Mouse (Mus musculus): Measurements from ENCODE around the gene Brms1. TPM values are rescaled to one million over a fixed set of nuclear protein-coding genes. Genes with fewer than 3 reads are reported as not detected.
A peak's percentile ranks its signal among the peaks of the same experiment; 100 is the strongest.
"Not testable (repeated sequence)": the region's sequence is repeated elsewhere in the genome, so short reads cannot be mapped to it uniquely, and the experiment has no call there.

Brms1 gene
- polyA plus RNA-seq, 1 experiment from 2014 or later = 39.8 TPM

GRCm38 (mm10) chr19:5079279-5079678, 38.1 kb downstream of the Brms1 start:
- Histone ChIP-seq H3K36me3 (ENCODE audit: control insufficient read depth, insufficient read depth, low read length) (0 out of 2 replicates have a peak, but pooled peaks cover 3% of the 10 kb centered on the region), H3K4me2 (ENCODE audit: low read depth, low read length) (no peak overlapping the region), H3K9me3 (replicated peaks; ENCODE audit: control insufficient read depth, low read length) (no peaks in the 10 kb centered on the region), H3K27ac (ENCODE audit: low read length) (no peak overlapping the region), H3K27me3 (ENCODE audit: control insufficient read depth, insufficient read depth, low read length) (peaks cover 34% of the 10 kb centered on the region), H3K9ac (ENCODE audit: low read length) (no peak overlapping the region), H3K4me1 (ENCODE audit: control insufficient read depth, insufficient read depth, low read length) (no peaks in the 10 kb centered on the region), H3K4me3 (replicated peaks; ENCODE audit: low read length) (no peak overlapping the region)
- ATAC-seq (ENCODE audit: insufficient read depth, low FRiP score) = no peak
- WGBS = 94% methylated on average over 1 of the region's 1 CpGs

GRCm38 (mm10) chr19:5082005-5082404, 40.9 kb downstream of the Brms1 start:
- Histone ChIP-seq H3K27ac (ENCODE audit: low read length) (no peak overlapping the region), H3K4me1 (ENCODE audit: control insufficient read depth, insufficient read depth, low read length) (peaks cover 4% of the 10 kb centered on the region; the same call in 1 of the 2 replicates), H3K4me3 (replicated peaks; ENCODE audit: low read length) (no peak overlapping the region), H3K9ac (ENCODE audit: low read length) (no peak overlapping the region), H3K36me3 (ENCODE audit: control insufficient read depth, insufficient read depth, low read length) (no peaks in the 10 kb centered on the region), H3K27me3 (ENCODE audit: control insufficient read depth, insufficient read depth, low read length) (peaks cover 55% of the 10 kb centered on the region), H3K4me2 (ENCODE audit: low read depth, low read length) (no peak overlapping the region), H3K9me3 (replicated peaks; ENCODE audit: control insufficient read depth, low read length) (no peaks in the 10 kb centered on the region)
- WGBS = 58% methylated on average over 18 of the region's 18 CpGs
- ATAC-seq (ENCODE audit: insufficient read depth, low FRiP score) = no peak

- no peak overlapping the region for H3K4me3 ChIP-seq (replicated peaks; ENCODE audit: low read length)
- H3K27ac ChIP-seq (ENCODE audit: low read length) = no peak overlapping the region
- ATAC-seq (ENCODE audit: insufficient read depth, low FRiP score) = no peak
- peaks cover 55% of the 10 kb centered on the region for H3K27me3 ChIP-seq (ENCODE audit: control insufficient read depth, insufficient read depth, low read length)
- H3K4me1 ChIP-seq (ENCODE audit: control insufficient read depth, insufficient read depth, low read length) = peaks cover 9% of the 10 kb centered on the region; the same call in 1 of the 2 replicates
- no peak overlapping the region for H3K4me2 ChIP-seq (ENCODE audit: low read depth, low read length)
- no peaks in the 10 kb centered on the region for H3K9me3 ChIP-seq (replicated peaks; ENCODE audit: control insufficient read depth, low read length)
- no peaks in the 10 kb centered on the region for H3K36me3 ChIP-seq (ENCODE audit: control insufficient read depth, insufficient read depth, low read length)
- no peak overlapping the region for H3K9ac ChIP-seq (ENCODE audit: low read length)
- WGBS = 67% methylated on average over 24 of the region's 24 CpGs
Measured at GRCm38 (mm10) chr19:5082596-5082995, 41.4 kb downstream of the Brms1 start.

- ATAC-seq (ENCODE audit: insufficient read depth, low FRiP score) = no peak
- Histone ChIP-seq H3K9me3 (replicated peaks; ENCODE audit: control insufficient read depth, low read length) (no peaks in the 10 kb centered on the region), H3K4me3 (replicated peaks; ENCODE audit: low read length) (peak overlapping the region; percentile 53), H3K27ac (ENCODE audit: low read length) (no peak overlapping the region), H3K36me3 (ENCODE audit: control insufficient read depth, insufficient read depth, low read length) (no peaks in the 10 kb centered on the region), H3K4me2 (ENCODE audit: low read depth, low read length) (no peak overlapping the region), H3K9ac (ENCODE audit: low read length) (0 out of 2 replicates have a peak overlapping the region, but pooled peaks have one; percentile 67), H3K4me1 (ENCODE audit: control insufficient read depth, insufficient read depth, low read length) (peaks cover 16% of the 10 kb centered on the region), H3K27me3 (ENCODE audit: control insufficient read depth, insufficient read depth, low read length) (peaks cover 55% of the 10 kb centered on the region)
- WGBS = 66% methylated on average over 3 of the region's 3 CpGs
Measured at GRCm38 (mm10) chr19:5083961-5084833, 43.0 kb downstream of the Brms1 start.

GRCm38 (mm10) chr19:5084834-5085144, 43.6 kb downstream of the Brms1 start:
- peak overlapping the region; percentile 53 for H3K4me3 ChIP-seq (replicated peaks; ENCODE audit: low read length)
- peaks cover 20% of the 10 kb centered on the region for H3K4me1 ChIP-seq (ENCODE audit: control insufficient read depth, insufficient read depth, low read length)
- 5% methylated on average over 15 of the region's 15 CpGs for WGBS
- H3K36me3 ChIP-seq (ENCODE audit: control insufficient read depth, insufficient read depth, low read length) = no peaks in the 10 kb centered on the region
- H3K4me2 ChIP-seq (ENCODE audit: low read depth, low read length) = peak overlapping the region; percentile 83
- H3K27me3 ChIP-seq (ENCODE audit: control insufficient read depth, insufficient read depth, low read length) = peaks cover 55% of the 10 kb centered on the region
- no peak overlapping the region for H3K27ac ChIP-seq (ENCODE audit: low read length)
- ATAC-seq (ENCODE audit: insufficient read depth, low FRiP score) = no peak
- H3K9ac ChIP-seq (ENCODE audit: low read length) = peak overlapping the region; percentile 67; the same call in 1 of the 2 replicates
- no peaks in the 10 kb centered on the region for H3K9me3 ChIP-seq (replicated peaks; ENCODE audit: control insufficient read depth, low read length)

GRCm38 (mm10) chr19:5085145-5085863, 44.1 kb downstream of the Brms1 start, which contains the start of gene Tmem151a:
Gene Tmem151a (minus strand): TSS chr19:5085531.
- no peak for ATAC-seq (ENCODE audit: insufficient read depth, low FRiP score)
- Histone ChIP-seq H3K27me3 (ENCODE audit: control insufficient read depth, insufficient read depth, low read length) (peaks cover 55% of the 10 kb centered on the region), H3K4me1 (ENCODE audit: control insufficient read depth, insufficient read depth, low read length) (peaks cover 20% of the 10 kb centered on the region), H3K4me2 (ENCODE audit: low read depth, low read length) (peak within 1 kb of the TSS; percentile 83), H3K9me3 (replicated peaks; ENCODE audit: control insufficient read depth, low read length) (no peaks in the 10 kb centered on the region), H3K4me3 (replicated peaks; ENCODE audit: low read length) (peak within 1 kb of the TSS; percentile 53), H3K9ac (ENCODE audit: low read length) (peak within 1 kb of the TSS; percentile 67), H3K27ac (ENCODE audit: low read length) (no peak within 1 kb of the TSS), H3K36me3 (ENCODE audit: control insufficient read depth, insufficient read depth, low read length) (no peaks in the 10 kb centered on the region)
- WGBS = under 1% methylated on average over 68 of the region's 69 CpGs

GRCm38 (mm10) chr19:5086533-5086932, 45.4 kb downstream of the Brms1 start:
- H3K36me3 ChIP-seq (ENCODE audit: control insufficient read depth, insufficient read depth, low read length); H3K9me3 ChIP-seq (replicated peaks; ENCODE audit: control insufficient read depth, low read length); H3K4me3 ChIP-seq (replicated peaks; ENCODE audit: low read length); H3K27ac ChIP-seq (ENCODE audit: low read length); H3K9ac ChIP-seq (ENCODE audit: low read length); ATAC-seq (ENCODE audit: insufficient read depth, low FRiP score); H3K4me2 ChIP-seq (ENCODE audit: low read depth, low read length): not testable (repeated sequence)
- Histone ChIP-seq H3K4me1 (ENCODE audit: control insufficient read depth, insufficient read depth, low read length) (peaks cover 20% of the 10 kb centered on the region), H3K27me3 (ENCODE audit: control insufficient read depth, insufficient read depth, low read length) (peaks cover 47% of the 10 kb centered on the region)
- 56% methylated on average over 4 of the region's 4 CpGs for WGBS

- H3K27me3 ChIP-seq (ENCODE audit: control insufficient read depth, insufficient read depth, low read length) = peaks cover 31% of the 10 kb centered on the region
- H3K9ac ChIP-seq (ENCODE audit: low read length) = peak within 1 kb of the TSS; percentile 88
- no peaks in the 10 kb centered on the region for H3K36me3 ChIP-seq (ENCODE audit: control insufficient read depth, insufficient read depth, low read length)
- peak; percentile 92 for ATAC-seq (ENCODE audit: insufficient read depth, low FRiP score)
- peak within 1 kb of the TSS; percentile 90 for H3K4me3 ChIP-seq (replicated peaks; ENCODE audit: low read length)
- H3K4me1 ChIP-seq (ENCODE audit: control insufficient read depth, insufficient read depth, low read length) = peaks cover 20% of the 10 kb centered on the region
- WGBS = under 1% methylated on average over 58 of the region's 58 CpGs
- peak within 1 kb of the TSS; percentile 87 for H3K27ac ChIP-seq (ENCODE audit: low read length)
- H3K9me3 ChIP-seq (replicated peaks; ENCODE audit: control insufficient read depth, low read length) = no peaks in the 10 kb centered on the region
- peak within 1 kb of the TSS; percentile 91 for H3K4me2 ChIP-seq (ENCODE audit: low read depth, low read length)
Measured at GRCm38 (mm10) chr19:5087884-5088728, 47.0 kb downstream of the Brms1 start, which contains the start of gene Yif1a. Gene Yif1a (plus strand): TSS chr19:5088538.
